Mouse (Mus musculus): ENCODE measurements around the gene Pkd1l2.
A peak's percentile ranks its signal among the peaks of the same experiment; 100 is the strongest.

Pkd1l2 gene

GRCm38 (mm10) chr8:116978052-116978451 is 104.2 kb downstream of the Pkd1l2 start:
- no peak for DNase-seq (ENCODE audit: low read depth, low spot score)

- peak; percentile 32 for DNase-seq (ENCODE audit: low read depth, low spot score)
Measured at GRCm38 (mm10) chr8:116975606-116976005, 106.6 kb downstream of the Pkd1l2 start.

GRCm38 (mm10) chr8:116975066-116975465 is 107.2 kb downstream of the Pkd1l2 start:
- DNase-seq (ENCODE audit: low read depth, low spot score): peak; percentile 76

- no peak for DNase-seq (ENCODE audit: low read depth, low spot score)
Measured at GRCm38 (mm10) chr8:116969531-116969930, 112.7 kb downstream of the Pkd1l2 start.

GRCm38 (mm10) chr8:116954415-116954814 is 127.8 kb downstream of the Pkd1l2 start:
- no peak for DNase-seq (ENCODE audit: low read depth, low spot score)

- DNase-seq (ENCODE audit: low read depth, low spot score): no peak
Measured at GRCm38 (mm10) chr8:116952428-116952827, 129.8 kb downstream of the Pkd1l2 start.

- no peak for DNase-seq (ENCODE audit: low read depth, low spot score)
Measured at GRCm38 (mm10) chr8:116951778-116952177, 130.5 kb downstream of the Pkd1l2 start.

GRCm38 (mm10) chr8:116951369-116951768 is 130.9 kb downstream of the Pkd1l2 start:
- peak; percentile 59 for DNase-seq (ENCODE audit: low read depth, low spot score)

- DNase-seq (ENCODE audit: low read depth, low spot score): peak; percentile 43
Measured at GRCm38 (mm10) chr8:116947589-116947988, 134.7 kb downstream of the Pkd1l2 start.

GRCm38 (mm10) chr8:116946851-116947250 is 135.4 kb downstream of the Pkd1l2 start:
- peak; percentile 46 for DNase-seq (ENCODE audit: low read depth, low spot score)

GRCm38 (mm10) chr8:116946268-116946838 is 135.9 kb downstream of the Pkd1l2 start:
- no peak for DNase-seq (ENCODE audit: low read depth, low spot score)

All from ZHBTc4 (cell line).